Mouse (Mus musculus) heart, embryonic 10.5 days (tissue): ENCODE data around the gene Gm17078. TPM values are rescaled to one million over a fixed set of nuclear protein-coding genes. Genes with fewer than 3 reads are reported as not detected.
"Not testable (repeated sequence)": the region's sequence is repeated elsewhere in the genome, so short reads cannot be mapped to it uniquely, and the experiment has no call there.

Experiments used
- DNase-seq: peaks from one replicate; pipeline ENCODE4 v3.0.0-alpha.2; 2017; ENCODE audit warnings: low spot score
- H3K27ac ChIP-seq: fragments of 300-500 bp; sonication (generic); 2 replicates; pipeline ENCODE4 v1.5.1; 2016; ENCODE audit warnings: mild to moderate bottlenecking
- H3K27me3 ChIP-seq: fragments of 300-500 bp; sonication (generic); 2 replicates; pipeline ENCODE4 v1.6.1; 2016; ENCODE audit warnings: mild to moderate bottlenecking; ENCODE audit not compliant: poor library complexity, insufficient read depth, severe bottlenecking
- H3K36me3 ChIP-seq: fragments of 300-500 bp; sonication (generic); 2 replicates; pipeline ENCODE4 v1.6.1; 2016; ENCODE audit warnings: mild to moderate bottlenecking, moderate library complexity
- H3K4me1 ChIP-seq: fragments of 300-500 bp; sonication (generic); 2 replicates; pipeline ENCODE4 v1.6.1; 2016; ENCODE audit warnings: mild to moderate bottlenecking
- H3K4me3 ChIP-seq: fragments of 300-500 bp; sonication (generic); 2 replicates; pipeline ENCODE4 v1.5.1; 2016; ENCODE audit warnings: mild to moderate bottlenecking, moderate library complexity
- H3K9me3 ChIP-seq: fragments of 300-500 bp; sonication (generic); 2 replicates; pipeline ENCODE4 v1.6.1; 2016; ENCODE audit warnings: mild to moderate bottlenecking, moderate library complexity
- WGBS: fragments of 180-500 bp; shearing (Covaris S2); methylation state at CpG from one replicate; pipeline ENCODE4 v1.1.7; 2016; 5-methylcytosine and 5-hydroxymethylcytosine counted together
- polyA plus RNA-seq: library from polyadenylated mRNA; unstranded; fragments of >200 nt; fragmentation: Nextera tagmentation; extraction: Ambion mirVana; gene quantifications from 2 replicates; pipeline ENCODE4 v1.2.1, GENCODE M21; 2016

Gene Gm17078
- not detected in 2 replicates for polyA plus RNA-seq

- no peaks in the 10 kb centered on the region for H3K4me1 ChIP-seq
- 61% methylated on average over 1 of the region's 1 CpGs for WGBS
Measured at GRCm38 (mm10) chr14:51611210-51611609, at the start of gene Gm17078. Gm17078 (minus strand) TSS chr14:51611310.

GRCm38 (mm10) chr14:51635566-51635965 is 24.5 kb upstream of the Gm17078 start, which contains the start of gene Gm4181:
Gm4181 (minus strand) TSS chr14:51635666.
- not testable (repeated sequence) for H3K9me3 ChIP-seq, H3K27ac ChIP-seq, H3K4me3 ChIP-seq, DNase-seq, H3K36me3 ChIP-seq, H3K4me1 ChIP-seq, H3K27me3 ChIP-seq
- 67% methylated on average over 1 of the region's 1 CpGs for WGBS

More at GRCm38 (mm10) chr14:51611210-51611609, at the start of gene Gm17078:
- DNase-seq: no peak
- Histone ChIP-seq H3K27ac (no peak within 1 kb of the TSS), H3K27me3 (no peaks in the 10 kb centered on the region), H3K36me3 (no peaks in the 10 kb centered on the region), H3K9me3 (no peaks in the 10 kb centered on the region), H3K4me3 (no peak within 1 kb of the TSS)

GRCm38 (mm10) chr14:51632426-51632825 is 21.3 kb upstream of the Gm17078 start:
- not testable (repeated sequence) for H3K36me3 ChIP-seq, H3K27me3 ChIP-seq, H3K4me1 ChIP-seq, DNase-seq, H3K27ac ChIP-seq, H3K4me3 ChIP-seq, H3K9me3 ChIP-seq
- 95% methylated on average over 1 of the region's 1 CpGs for WGBS

- DNase-seq, H3K36me3 ChIP-seq, H3K4me3 ChIP-seq, H3K4me1 ChIP-seq, H3K27me3 ChIP-seq, H3K9me3 ChIP-seq, H3K27ac ChIP-seq: not testable (repeated sequence)
- 80% methylated on average over 4 of the region's 4 CpGs for WGBS
Measured at GRCm38 (mm10) chr14:51592039-51592438, 19.1 kb downstream of the Gm17078 start, which contains the start of gene Gm17174. Gm17174 (minus strand) TSS chr14:51592139.

GRCm38 (mm10) chr14:51573963-51574362 is 37.1 kb downstream of the Gm17078 start, which contains the start of gene Gm17175:
Gm17175 (minus strand) TSS chr14:51574063.
- H3K4me3 ChIP-seq, H3K27ac ChIP-seq, H3K4me1 ChIP-seq, DNase-seq, H3K36me3 ChIP-seq, H3K27me3 ChIP-seq, H3K9me3 ChIP-seq: not testable (repeated sequence)
- 88% methylated on average over 2 of the region's 2 CpGs for WGBS

Other genes starting within 250 kb of the Gm17078 start
- gene Gm7247, start 249.6 kb downstream of the Gm17078 start, polyA plus RNA-seq: not detected in 2 replicates
- gene Vmn2r88, start 200.5 kb downstream of the Gm17078 start, polyA plus RNA-seq: not detected in 2 replicates
- gene Vmn2r89, start 159.5 kb downstream of the Gm17078 start, polyA plus RNA-seq: not detected in 2 replicates
- 0.08 TPM in 1 of 2 replicates, not detected in the other for gene Gm5622, start 58.5 kb downstream of the Gm17078 start, polyA plus RNA-seq
- not detected in 2 replicates for gene Gm17175, start 37.2 kb downstream of the Gm17078 start, polyA plus RNA-seq
- gene Gm17174, start 19.2 kb downstream of the Gm17078 start, polyA plus RNA-seq: not detected in 2 replicates
- gene Gm4181, start 24.4 kb upstream of the Gm17078 start, polyA plus RNA-seq: not detected in 2 replicates
- not detected in 2 replicates for gene Gm17079, start 84.2 kb upstream of the Gm17078 start, polyA plus RNA-seq
- gene Gm5800, start 105.9 kb upstream of the Gm17078 start, polyA plus RNA-seq: not detected in 2 replicates
- not detected in 2 replicates for gene Ang4, start 162.3 kb upstream of the Gm17078 start, polyA plus RNA-seq
- not detected in 2 replicates for gene AY358078, start 188.7 kb upstream of the Gm17078 start, polyA plus RNA-seq
- gene Ear6, start 242.4 kb upstream of the Gm17078 start, polyA plus RNA-seq: not detected in 2 replicates